Mouse (Mus musculus) heart, embryonic 14.5 days (tissue): ENCODE results near the gene Apoa2. TPM values are rescaled to one million over a fixed set of nuclear protein-coding genes. Genes with fewer than 3 reads are reported as not detected.
"Not testable (repeated sequence)": the region's sequence is repeated elsewhere in the genome, so short reads cannot be mapped to it uniquely, and the experiment has no call there.

Experiments used
- ATAC-seq: fragments of 200-750 bp; cut with Nextera tagmentation; 2 replicates; pipeline ENCODE4 v1.8.0; 2017; ENCODE audit warnings: low read depth, moderate TSS enrichment; ENCODE audit not compliant: insufficient number of reproducible peaks, insufficient read depth, low FRiP score
- H3K27ac ChIP-seq, 2 experiments: fragments of 200-500 bp in 1 of 2; fragments of 300-500 bp in 1 of 2; sonication (generic) in 1 of 2; replicated peaks in 1 of 2; 2 replicates each; pipeline ENCODE4 v1.5.1; 2012 to 2014; ENCODE audit warnings: low read depth in 2 of 2, low read length in 2 of 2, control low read depth in 1 of 2, mild to moderate bottlenecking in 1 of 2, mixed read lengths in 1 of 2; ENCODE audit not compliant: control insufficient read depth in 1 of 2, insufficient read depth in 1 of 2
- H3K27me3 ChIP-seq: fragments of 300-500 bp; sonication (generic); 2 replicates; pipeline ENCODE4 v1.6.1; 2014; ENCODE audit warnings: mild to moderate bottlenecking, low read length, control low read depth; ENCODE audit not compliant: control insufficient read depth, insufficient read depth
- H3K36me3 ChIP-seq: fragments of 300-500 bp; sonication (generic); 2 replicates; pipeline ENCODE4 v1.6.1; 2014; ENCODE audit warnings: mild to moderate bottlenecking, control low read depth, low read length, mixed read lengths; ENCODE audit not compliant: control insufficient read depth, insufficient read depth
- H3K4me1 ChIP-seq, 2 experiments: fragments of 200-500 bp in 1 of 2; fragments of 300-500 bp in 1 of 2; sonication (generic) in 1 of 2; 2 replicates each; pipeline ENCODE4 v1.6.1; 2012 to 2014; ENCODE audit warnings: low read length in 2 of 2, control low read depth in 1 of 2, mixed read lengths in 1 of 2; ENCODE audit not compliant: control insufficient read depth in 2 of 2, insufficient read depth in 2 of 2
- H3K4me2 ChIP-seq: fragments of 300-500 bp; sonication (generic); 2 replicates; pipeline ENCODE4 v1.6.1; 2014; ENCODE audit warnings: mild to moderate bottlenecking, low read length
- H3K4me3 ChIP-seq, 2 experiments: fragments of 200-500 bp in 1 of 2; fragments of 300-500 bp in 1 of 2; sonication (generic) in 1 of 2; 2 replicates each; pipeline ENCODE4 v1.5.1; 2012 to 2014; ENCODE audit warnings: low read length in 2 of 2, mild to moderate bottlenecking in 2 of 2, control low read depth in 1 of 2, low read depth in 1 of 2, moderate library complexity in 1 of 2; ENCODE audit not compliant: control insufficient read depth in 1 of 2, insufficient read depth in 1 of 2
- H3K9ac ChIP-seq: fragments of 300-500 bp; sonication (generic); 2 replicates; pipeline ENCODE4 v1.6.1; 2014; ENCODE audit warnings: mild to moderate bottlenecking, low read length
- H3K9me3 ChIP-seq: fragments of 300-500 bp; sonication (generic); 2 replicates; pipeline ENCODE4 v1.6.1; 2016; ENCODE audit warnings: low read length, control low read depth; ENCODE audit not compliant: control insufficient read depth
- WGBS: fragments of 180-500 bp; shearing (Covaris S2); extraction: QIAGEN DNeasy Blood & Tissue Kit; methylation state at CpG from one replicate; pipeline ENCODE4 v1.1.7; 2014; 5-methylcytosine and 5-hydroxymethylcytosine counted together
- polyA plus RNA-seq: library from polyadenylated mRNA; unstranded; fragments of >200 nt; fragmentation: Nextera tagmentation; extraction: Ambion mirVana; gene quantifications from 2 replicates; pipeline ENCODE4 v1.2.1, GENCODE M21; 2014

The Apoa2 gene
- polyA plus RNA-seq, 1 experiment from 2014 or later = 5.3 TPM

DNA sequence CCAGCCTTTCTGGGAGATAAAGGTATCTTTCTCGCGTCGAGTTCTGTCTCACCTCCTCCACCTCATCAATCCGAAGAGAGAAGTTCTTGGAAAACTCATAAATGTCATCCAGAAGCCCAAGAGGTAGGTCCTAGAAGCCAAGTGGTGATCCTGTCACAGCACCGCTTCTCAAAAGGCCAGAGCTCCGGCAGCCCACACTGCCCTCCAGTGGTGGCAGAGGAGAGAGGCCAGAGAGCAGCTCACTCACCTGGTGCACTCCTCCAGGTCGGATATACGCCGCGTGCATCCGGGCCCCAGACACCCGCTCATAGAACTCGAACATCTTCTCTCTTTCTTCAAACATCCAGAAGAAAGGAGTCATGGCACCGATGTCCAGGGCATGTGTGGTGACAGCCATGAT lies 13.6 kb downstream of the Apoa2 start:
- no peak for ATAC-seq
- Histone ChIP-seq H3K27me3 (no peaks in the 10 kb centered on the region), H3K4me2 (no peak overlapping the region), H3K36me3 (peaks cover 99% of the 10 kb centered on the region), H3K9me3 (no peaks in the 10 kb centered on the region), H3K4me1 (peaks cover 3 to 4% of the 10 kb centered on the region in 2 experiments; a peak in 2 of 4 replicates), H3K27ac (no peak overlapping the region), H3K9ac (no peak overlapping the region), H3K4me3 (no peak overlapping the region)
- whole genome bisulfite sequencing = 66% methylated on average over 14 of the region's 14 CpGs

DNA sequence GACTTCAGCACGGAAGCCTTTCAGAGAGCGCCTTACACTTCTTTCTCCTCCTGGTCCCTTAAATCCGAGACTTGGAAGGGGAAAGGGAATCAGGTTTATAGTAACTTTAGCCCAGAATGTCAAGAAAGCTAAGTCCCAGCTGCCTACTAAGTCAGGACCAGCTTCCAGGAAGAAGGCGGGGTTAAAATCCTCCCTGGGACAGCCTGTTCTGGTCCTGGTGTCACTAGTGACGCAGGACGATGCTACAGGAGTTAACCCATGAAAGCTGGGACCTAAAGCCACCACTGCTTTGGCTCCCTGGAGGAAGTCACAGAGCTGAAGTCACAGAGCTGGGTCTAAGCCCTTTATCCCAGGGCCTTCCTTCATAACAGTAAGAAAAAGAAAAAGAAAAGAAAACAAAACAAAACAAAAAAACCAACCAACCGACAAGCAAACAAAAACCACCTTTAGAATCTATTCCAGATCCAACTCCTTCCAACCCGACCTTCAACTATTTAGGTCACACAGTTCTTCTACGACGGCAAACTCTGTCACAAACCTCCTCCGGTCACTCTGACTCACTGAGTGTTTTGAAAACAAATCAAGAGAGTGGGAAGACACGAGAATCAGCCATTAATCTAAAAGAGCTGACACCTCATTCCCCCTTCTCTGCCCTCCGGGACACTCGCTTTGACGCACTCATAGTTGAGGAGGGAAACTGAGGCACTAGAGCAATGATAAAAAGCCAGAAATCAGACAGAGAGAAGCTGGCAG lies 15.3 kb downstream of the Apoa2 start:
- no peaks in the 10 kb centered on the region for H3K27me3 ChIP-seq
- no peaks in the 10 kb centered on the region for H3K9me3 ChIP-seq
- no peak overlapping the region for H3K4me2 ChIP-seq
- H3K4me1 ChIP-seq = peaks cover 0 to 4% of the 10 kb centered on the region in 2 experiments; a peak in 1 of 4 replicates
- no peak overlapping the region for H3K4me3 ChIP-seq
- no peak for ATAC-seq
- peaks cover 98% of the 10 kb centered on the region for H3K36me3 ChIP-seq
- 73% methylated on average over 15 of the region's 15 CpGs for WGBS
- H3K9ac ChIP-seq = no peak overlapping the region; the same call in 1 of the 2 replicates
- no peak overlapping the region for H3K27ac ChIP-seq

DNA sequence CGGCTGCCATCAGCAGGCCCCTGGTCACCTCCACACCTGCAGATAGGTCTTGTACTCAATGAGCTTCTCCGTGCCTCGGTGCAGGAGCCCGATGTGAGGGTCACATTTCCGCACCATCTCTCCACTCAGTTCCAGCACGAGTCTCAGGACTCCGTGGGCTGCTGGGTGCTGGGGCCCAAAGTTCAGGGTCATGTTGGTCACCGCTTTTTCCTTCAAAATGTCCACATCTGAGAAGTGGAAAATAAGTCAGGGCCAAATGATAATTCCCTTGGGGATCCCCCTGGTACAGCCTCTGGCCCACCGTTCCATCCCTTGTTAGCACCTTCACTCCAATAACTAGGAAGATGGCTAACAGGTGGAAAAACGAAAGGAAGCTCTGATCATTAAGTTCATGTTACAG lies 16.1 kb downstream of the Apoa2 start:
- Histone ChIP-seq H3K9me3 (no peaks in the 10 kb centered on the region), H3K27ac (no peak overlapping the region), H3K27me3 (no peaks in the 10 kb centered on the region), H3K4me2 (no peak overlapping the region), H3K9ac (no peak overlapping the region), H3K36me3 (peaks cover 97% of the 10 kb centered on the region), H3K4me1 (peaks cover 1 to 6% of the 10 kb centered on the region in 2 experiments; a peak in 2 of 4 replicates), H3K4me3 (no peak overlapping the region)
- WGBS = 90% methylated on average over 10 of the region's 10 CpGs
- no peak for ATAC-seq

- not testable (repeated sequence) for H3K4me3 ChIP-seq, H3K4me2 ChIP-seq, H3K9ac ChIP-seq, H3K27ac ChIP-seq, H3K27me3 ChIP-seq, ATAC-seq, H3K9me3 ChIP-seq
- WGBS = 90% methylated on average over 12 of the region's 12 CpGs
- Histone ChIP-seq H3K36me3 (peaks cover 87% of the 10 kb centered on the region), H3K4me1 (peaks cover 3 to 11% of the 10 kb centered on the region in 2 experiments; a peak in 2 of 4 replicates)
Measured at GRCm38 (mm10) chr1:171241952-171242351, 17.1 kb downstream of the Apoa2 start.

DNA sequence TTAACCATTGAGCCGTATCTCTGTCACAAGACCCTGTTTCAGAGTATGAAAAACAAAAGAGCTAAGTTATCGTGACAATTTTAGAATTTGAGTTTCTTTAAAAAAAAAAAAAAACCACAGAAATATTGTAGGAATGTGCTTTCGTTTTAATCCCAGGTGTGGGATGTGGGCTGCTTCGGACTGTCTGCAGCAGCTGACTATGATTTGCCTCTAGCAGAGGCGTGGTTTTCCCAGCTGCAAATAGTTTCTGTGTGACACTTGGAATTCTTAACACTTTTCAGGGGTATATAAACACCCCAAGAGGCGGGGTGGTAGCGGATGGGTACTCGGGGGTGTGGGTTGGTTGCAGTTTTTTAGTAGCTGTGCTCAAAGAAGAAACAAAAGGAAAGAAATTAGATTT lies 20.5 kb downstream of the Apoa2 start:
- Histone ChIP-seq H3K4me1 (peaks cover 11 to 33% of the 10 kb centered on the region in 2 experiments), H3K4me3 (no peak overlapping the region), H3K9ac (no peak overlapping the region), H3K9me3 (no peaks in the 10 kb centered on the region), H3K36me3 (peaks cover 53% of the 10 kb centered on the region), H3K27ac (no peak overlapping the region), H3K4me2 (peak overlapping the region; percentile 95), H3K27me3 (no peaks in the 10 kb centered on the region)
- WGBS = 89% methylated on average over 8 of the region's 8 CpGs
- ATAC-seq = no peak

DNA sequence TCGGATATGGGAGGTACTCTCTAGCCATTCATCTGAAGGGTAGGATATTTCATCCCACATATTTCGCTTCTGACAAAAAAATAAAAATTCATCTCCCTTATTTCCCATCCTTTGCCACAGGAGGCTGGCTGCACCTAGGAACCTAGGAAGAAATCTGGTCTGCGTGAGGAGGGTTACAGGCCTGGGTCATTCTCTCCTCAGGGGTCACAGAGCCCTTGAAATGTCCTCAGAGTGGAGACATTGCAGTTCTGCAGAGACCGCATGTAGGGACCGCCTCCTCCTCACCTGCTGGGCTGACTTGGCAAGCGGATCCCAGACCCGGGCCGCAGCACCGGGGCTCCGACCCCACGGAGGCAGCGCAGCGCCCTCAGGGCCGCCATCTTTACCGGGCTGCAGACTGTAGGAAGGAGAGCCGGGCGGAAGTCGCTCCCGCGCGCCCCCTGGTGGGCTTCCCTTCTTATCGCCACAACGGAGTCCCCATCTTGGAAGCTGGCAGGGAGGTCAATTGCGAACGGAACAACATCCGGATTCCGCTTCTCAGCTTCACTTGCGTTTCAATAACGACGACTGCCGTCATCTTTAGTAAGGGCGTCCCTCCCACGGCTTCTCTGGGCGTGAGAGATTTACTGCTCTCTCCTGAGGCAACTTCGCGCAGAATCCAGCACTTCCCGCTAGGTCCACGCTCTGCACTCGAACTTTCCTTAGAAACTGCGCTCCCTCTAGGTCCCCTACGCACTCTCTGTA lies 22.0 kb downstream of the Apoa2 start:
- peaks cover 22 to 44% of the 10 kb centered on the region in 2 experiments for H3K4me1 ChIP-seq

DNA sequence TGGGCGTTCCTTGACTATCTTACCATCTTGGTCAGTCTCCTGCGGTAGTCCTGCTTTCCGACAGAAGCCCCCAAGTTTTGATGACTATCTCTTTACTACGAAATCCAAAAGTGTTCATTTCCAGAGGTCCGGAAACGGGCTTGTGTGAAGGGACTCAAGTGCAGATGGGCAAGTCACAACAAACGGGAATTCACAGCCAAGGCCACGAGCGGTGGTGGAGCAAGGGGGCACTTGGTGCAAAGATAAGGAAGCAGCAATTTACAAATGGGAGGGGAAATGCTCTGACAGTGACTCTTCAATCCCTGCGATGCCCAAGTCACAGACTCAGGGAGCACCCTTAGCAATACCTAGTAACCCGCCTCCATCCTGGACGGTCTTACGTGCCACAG lies 22.6 kb downstream of the Apoa2 start:
- Histone ChIP-seq H3K9ac (peak overlapping the region; percentile 67), H3K4me2 (peak overlapping the region; percentile 95), H3K36me3 (peaks cover 32% of the 10 kb centered on the region), H3K27ac (peak overlapping the region; percentile 88 to 94), H3K4me3 (peak overlapping the region; percentile 55 to 86), H3K9me3 (no peaks in the 10 kb centered on the region), H3K27me3 (no peaks in the 10 kb centered on the region), H3K4me1 (peaks cover 26 to 50% of the 10 kb centered on the region in 2 experiments)
- ATAC-seq = 0 out of 2 replicates have a peak, but pooled peaks have one; percentile 0
- 9% methylated on average over 13 of the region's 13 CpGs for WGBS

More for the DNA sequence above, 22.0 kb downstream of the Apoa2 start:
- Histone ChIP-seq H3K27me3 (no peaks in the 10 kb centered on the region), H3K27ac (peak overlapping the region; percentile 88 to 94), H3K4me3 (peak overlapping the region; percentile 86 to 98), H3K36me3 (peaks cover 37% of the 10 kb centered on the region), H3K9me3 (no peaks in the 10 kb centered on the region), H3K9ac (peak overlapping the region; percentile 96), H3K4me2 (peak overlapping the region; percentile 95)
- under 1% methylated on average over 41 of the region's 41 CpGs for WGBS
- ATAC-seq = peak; percentile 89
